Mouse (Mus musculus) lung, embryonic 16.5 days (tissue): ENCODE measurements around the gene Nebl. TPM values are rescaled to one million over a fixed set of nuclear protein-coding genes. Genes with fewer than 3 reads are reported as not detected.

Experiments used
- ATAC-seq: fragments of 200-750 bp; cut with Nextera tagmentation; 2 replicates; pipeline ENCODE4 v1.8.0; 2017; ENCODE audit warnings: low read depth, mild to moderate bottlenecking, moderate library complexity
- H3K27ac ChIP-seq: fragments of 300-500 bp; sonication (generic); 2 replicates; pipeline ENCODE4 v1.5.1; 2014; ENCODE audit warnings: mild to moderate bottlenecking, control low read depth, low read length
- H3K27me3 ChIP-seq: fragments of 300-500 bp; sonication (generic); 2 replicates; pipeline ENCODE4 v1.6.1; 2014; ENCODE audit warnings: low read depth, low read length, mixed read lengths; ENCODE audit not compliant: control insufficient read depth, insufficient read depth
- H3K36me3 ChIP-seq: fragments of 300-500 bp; sonication (generic); 2 replicates; pipeline ENCODE4 v1.6.1; 2014; ENCODE audit warnings: low read length; ENCODE audit not compliant: control insufficient read depth, insufficient read depth
- H3K4me1 ChIP-seq: fragments of 300-500 bp; sonication (generic); replicated peaks from 2 replicates; pipeline ENCODE4 v1.6.1; 2014; ENCODE audit warnings: low read length, mixed read lengths; ENCODE audit not compliant: control insufficient read depth, insufficient read depth
- H3K4me2 ChIP-seq: fragments of 300-500 bp; sonication (generic); 2 replicates; pipeline ENCODE4 v1.6.1; 2014; ENCODE audit warnings: low read depth, low read length, control low read depth
- H3K4me3 ChIP-seq: fragments of 300-500 bp; sonication (generic); 2 replicates; pipeline ENCODE4 v1.5.1; 2014; ENCODE audit warnings: mild to moderate bottlenecking, low read length, control low read depth
- H3K9ac ChIP-seq: fragments of 300-500 bp; sonication (generic); 2 replicates; pipeline ENCODE4 v1.6.1; 2014; ENCODE audit warnings: low read length, control low read depth
- H3K9me3 ChIP-seq: fragments of 300-500 bp; sonication (generic); 2 replicates; pipeline ENCODE4 v1.6.1; 2016; ENCODE audit warnings: low read length; ENCODE audit not compliant: control insufficient read depth
- WGBS: fragments of 180-500 bp; shearing (Covaris S2); extraction: QIAGEN DNeasy Blood & Tissue Kit; methylation state at CpG from one replicate; pipeline ENCODE4 v1.1.7; 2014; 5-methylcytosine and 5-hydroxymethylcytosine counted together
- polyA plus RNA-seq: library from polyadenylated mRNA; unstranded; fragments of >200 nt; fragmentation: Nextera tagmentation; extraction: Ambion mirVana; gene quantifications from 2 replicates; pipeline ENCODE4 v1.2.1, GENCODE M21; 2015

Nebl gene
- polyA plus RNA-seq, 1 experiment from 2014 or later: 44.3 TPM

DNA sequence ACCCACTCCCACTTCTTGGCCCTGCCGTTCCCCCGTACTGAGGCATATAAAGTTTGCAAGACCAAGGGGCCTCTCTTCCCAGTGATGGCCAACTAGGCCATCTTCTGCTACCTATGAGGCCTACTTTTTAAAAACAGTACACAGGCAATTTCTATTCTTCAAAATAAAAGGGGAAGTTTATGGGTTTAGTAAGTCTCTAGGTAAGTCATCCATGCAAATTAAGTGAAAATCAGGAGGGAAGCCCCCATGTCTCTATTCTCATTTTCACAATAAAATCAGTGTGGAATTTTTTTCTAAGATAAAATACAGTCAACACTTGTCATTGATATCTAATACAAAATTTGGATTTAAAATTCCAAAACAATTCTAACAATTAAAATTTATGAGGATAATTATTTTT is 341.4 kb downstream of the Nebl start:
- no peaks in the 10 kb centered on the region for H3K9me3 ChIP-seq
- H3K27me3 ChIP-seq: no peaks in the 10 kb centered on the region
- H3K9ac ChIP-seq: no peak overlapping the region
- no peak overlapping the region for H3K4me2 ChIP-seq
- no peak for ATAC-seq
- no peak overlapping the region for H3K4me3 ChIP-seq
- peaks cover 3% of the 10 kb centered on the region; the same call in 1 of the 2 replicates for H3K36me3 ChIP-seq
- 89% methylated on average over 2 of the region's 2 CpGs for WGBS
- H3K4me1 ChIP-seq: no peaks in the 10 kb centered on the region
- no peak overlapping the region for H3K27ac ChIP-seq

DNA sequence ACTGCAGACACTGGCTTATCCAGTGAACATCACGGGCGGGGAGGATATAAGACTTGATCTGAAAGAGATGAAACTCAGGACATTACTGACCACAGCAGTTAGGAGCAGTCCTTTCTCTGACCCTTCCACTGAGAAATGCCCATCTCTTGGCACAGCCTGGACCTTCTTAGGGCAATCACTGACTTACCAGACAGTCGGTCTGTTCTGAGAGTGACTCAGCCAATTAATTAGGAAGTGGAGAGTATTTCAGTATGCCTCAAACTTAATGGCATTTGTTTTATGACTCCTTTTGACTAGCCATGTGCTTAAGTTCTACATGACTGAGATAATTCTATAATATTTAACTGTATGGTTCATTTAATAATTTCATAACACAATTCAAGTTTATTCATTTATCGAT is 341.9 kb downstream of the Nebl start:
- peaks cover 3% of the 10 kb centered on the region; the same call in 1 of the 2 replicates for H3K36me3 ChIP-seq
- H3K4me1 ChIP-seq: no peaks in the 10 kb centered on the region
- H3K9me3 ChIP-seq: no peaks in the 10 kb centered on the region
- no peak overlapping the region for H3K9ac ChIP-seq
- no peaks in the 10 kb centered on the region for H3K27me3 ChIP-seq
- no peak overlapping the region for H3K4me3 ChIP-seq
- WGBS: 93% methylated on average over 4 of the region's 4 CpGs
- no peak overlapping the region for H3K27ac ChIP-seq
- ATAC-seq: no peak
- no peak overlapping the region for H3K4me2 ChIP-seq

DNA sequence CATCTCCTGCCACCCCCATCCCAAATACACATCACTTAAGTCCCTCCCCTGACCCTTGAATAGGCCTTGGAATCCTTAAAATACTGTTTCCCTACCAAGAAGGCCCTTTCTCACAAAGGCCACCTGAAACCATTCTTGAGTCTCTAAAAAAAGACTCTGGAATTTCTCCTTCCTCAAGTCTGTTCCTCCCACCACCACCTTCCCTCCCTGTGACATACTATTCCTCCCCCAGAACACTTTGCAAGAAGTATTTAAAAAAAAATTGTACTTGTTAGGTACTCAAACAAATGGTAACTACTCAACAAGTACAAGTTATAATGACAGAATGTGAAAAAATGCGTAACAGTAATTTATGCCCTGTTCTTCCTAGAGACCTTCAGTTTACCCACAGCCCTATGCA is 349.0 kb downstream of the Nebl start:
- no peak overlapping the region for H3K4me3 ChIP-seq
- H3K27me3 ChIP-seq: no peaks in the 10 kb centered on the region
- no peak for ATAC-seq
- no peaks in the 10 kb centered on the region for H3K4me1 ChIP-seq
- no peak overlapping the region for H3K9ac ChIP-seq
- no peak overlapping the region for H3K4me2 ChIP-seq
- H3K27ac ChIP-seq: no peak overlapping the region
- H3K36me3 ChIP-seq: peaks cover 3% of the 10 kb centered on the region; the same call in 1 of the 2 replicates
- WGBS: 82% methylated on average over 1 of the region's 1 CpGs
- H3K9me3 ChIP-seq: no peaks in the 10 kb centered on the region

DNA sequence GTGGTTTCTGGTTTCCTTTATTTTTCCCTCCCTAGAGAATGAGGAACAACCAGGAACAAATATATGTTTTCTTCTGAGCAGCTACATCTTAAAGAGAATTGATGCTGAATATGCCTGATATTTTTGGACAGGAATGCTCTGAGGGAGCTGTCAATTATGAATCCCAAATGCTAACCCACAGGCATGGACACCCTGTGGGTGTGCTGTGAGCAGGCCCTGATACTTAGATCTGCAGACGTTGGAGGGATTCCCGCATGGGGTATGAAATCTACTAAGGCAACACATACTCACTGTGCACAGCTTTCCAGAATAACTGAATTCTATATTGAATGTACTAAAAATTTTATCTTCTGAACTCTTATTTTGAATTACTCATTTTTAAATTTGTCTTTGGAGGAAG is 355.3 kb downstream of the Nebl start:
- Histone ChIP-seq H3K27me3 (no peaks in the 10 kb centered on the region), H3K9me3 (no peaks in the 10 kb centered on the region), H3K4me3 (no peak overlapping the region), H3K4me2 (no peak overlapping the region), H3K9ac (no peak overlapping the region), H3K4me1 (no peaks in the 10 kb centered on the region), H3K36me3 (no peaks in the 10 kb centered on the region), H3K27ac (no peak overlapping the region)
- no peak for ATAC-seq
- WGBS: 83% methylated on average over 2 of the region's 2 CpGs

DNA sequence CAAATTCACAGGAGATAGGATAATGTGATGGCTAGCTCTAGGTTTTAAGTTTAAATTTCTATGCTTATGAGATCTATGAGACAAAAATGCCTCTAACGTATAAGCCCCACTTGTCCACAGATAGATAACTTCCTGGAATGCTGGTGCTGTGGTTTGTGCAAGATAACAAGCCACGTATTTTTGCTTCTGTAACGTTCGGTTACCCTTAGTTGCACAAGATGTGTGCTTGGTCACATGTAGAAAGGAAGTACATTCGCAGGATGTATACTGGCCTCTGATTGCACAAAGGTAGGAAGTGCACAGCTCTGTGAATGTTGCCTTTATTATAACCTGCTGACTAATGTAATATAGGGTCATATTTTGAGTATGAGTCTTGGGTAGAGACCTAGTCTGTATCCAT is 365.6 kb downstream of the Nebl start:
- no peaks in the 10 kb centered on the region for H3K27me3 ChIP-seq
- no peak overlapping the region for H3K4me3 ChIP-seq
- peaks cover 15% of the 10 kb centered on the region for H3K4me1 ChIP-seq
- H3K4me2 ChIP-seq: no peak overlapping the region
- WGBS: 56% methylated on average over 5 of the region's 5 CpGs
- no peaks in the 10 kb centered on the region for H3K9me3 ChIP-seq
- no peak for ATAC-seq
- H3K27ac ChIP-seq: no peak overlapping the region
- H3K9ac ChIP-seq: no peak overlapping the region
- H3K36me3 ChIP-seq: no peaks in the 10 kb centered on the region

DNA sequence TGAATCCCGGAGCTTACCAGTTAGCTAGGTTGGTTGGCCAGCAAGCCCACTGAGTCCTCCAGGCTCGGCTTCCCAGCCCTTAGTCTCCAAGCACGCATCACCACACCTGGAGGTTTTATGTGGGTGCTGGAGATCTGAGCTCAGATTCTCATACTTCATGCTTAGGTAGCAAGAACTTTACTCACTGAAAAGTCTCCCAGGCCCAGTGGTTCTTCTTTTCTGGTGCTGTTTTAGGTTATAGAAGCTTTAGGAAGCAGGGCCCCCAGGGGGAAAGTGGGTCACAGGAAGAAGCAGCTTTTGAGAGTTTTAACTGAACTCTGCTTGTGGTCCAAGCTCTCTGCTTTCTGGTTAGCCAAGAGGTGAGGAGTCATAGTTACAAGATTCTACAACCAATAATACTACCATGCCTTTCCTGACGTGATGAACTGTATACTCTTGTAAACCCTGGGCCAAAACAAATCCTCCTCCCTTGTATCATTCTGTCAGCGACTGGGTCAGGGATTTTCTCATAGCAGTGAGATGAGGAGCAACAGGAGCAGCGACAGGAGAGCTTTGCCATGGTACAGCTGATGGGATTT is 366.2 kb downstream of the Nebl start:
- 67% methylated on average over 6 of the region's 6 CpGs for WGBS
- Histone ChIP-seq H3K27ac (peak overlapping the region; percentile 65), H3K27me3 (no peaks in the 10 kb centered on the region), H3K36me3 (no peaks in the 10 kb centered on the region), H3K9ac (no peak overlapping the region), H3K4me2 (no peak overlapping the region), H3K9me3 (no peaks in the 10 kb centered on the region), H3K4me1 (peaks cover 15% of the 10 kb centered on the region), H3K4me3 (no peak overlapping the region)
- no peak for ATAC-seq

DNA sequence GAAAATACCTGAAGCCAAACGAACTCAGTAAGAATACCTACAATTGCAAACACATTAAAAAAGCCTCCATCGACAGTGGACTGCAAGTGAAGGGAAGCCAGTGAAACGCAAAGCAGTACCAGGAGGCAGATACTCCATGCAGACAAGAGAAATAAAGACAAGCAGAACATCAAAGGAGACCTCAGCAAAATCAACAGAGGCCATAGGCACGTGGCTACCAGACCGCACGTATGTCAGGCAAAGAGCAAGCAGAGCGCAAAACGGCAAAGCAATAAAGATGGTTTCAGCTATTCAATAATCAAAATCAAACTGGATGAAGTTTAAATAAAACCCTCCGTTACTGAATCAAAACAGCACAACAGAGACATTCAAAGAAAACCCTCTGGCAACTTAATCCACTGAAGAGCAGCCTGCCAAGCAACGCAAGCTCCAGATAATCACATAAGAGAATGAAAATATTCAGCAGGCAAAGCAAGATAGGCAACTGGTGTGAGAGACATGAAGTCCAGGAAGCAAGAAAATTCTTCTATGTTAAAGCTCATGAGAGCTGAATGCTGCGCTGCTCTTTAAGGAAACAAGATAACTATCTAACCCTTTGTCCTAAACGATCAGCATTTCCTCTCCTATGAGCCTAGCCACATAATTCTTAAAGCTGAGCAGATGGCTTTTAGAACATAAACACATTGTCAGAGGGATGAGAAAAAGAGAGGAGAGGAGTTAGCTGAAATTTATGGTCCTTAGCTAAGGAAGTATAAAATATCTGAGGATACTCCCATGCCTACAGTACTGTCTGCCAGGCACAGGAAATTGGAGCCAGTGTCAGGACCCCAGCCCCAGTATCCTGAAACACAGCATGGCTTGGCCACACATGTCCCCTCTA is 367.7 kb downstream of the Nebl start:
- ATAC-seq: peak; percentile 89
- H3K27ac ChIP-seq: peak overlapping the region; percentile 68
- H3K9ac ChIP-seq: no peak overlapping the region
- WGBS: 37% methylated on average over 12 of the region's 12 CpGs
- peaks cover 15% of the 10 kb centered on the region for H3K4me1 ChIP-seq
- H3K27me3 ChIP-seq: no peaks in the 10 kb centered on the region
- H3K4me3 ChIP-seq: no peak overlapping the region
- no peaks in the 10 kb centered on the region for H3K9me3 ChIP-seq
- no peaks in the 10 kb centered on the region for H3K36me3 ChIP-seq
- H3K4me2 ChIP-seq: peak overlapping the region; percentile 12

DNA sequence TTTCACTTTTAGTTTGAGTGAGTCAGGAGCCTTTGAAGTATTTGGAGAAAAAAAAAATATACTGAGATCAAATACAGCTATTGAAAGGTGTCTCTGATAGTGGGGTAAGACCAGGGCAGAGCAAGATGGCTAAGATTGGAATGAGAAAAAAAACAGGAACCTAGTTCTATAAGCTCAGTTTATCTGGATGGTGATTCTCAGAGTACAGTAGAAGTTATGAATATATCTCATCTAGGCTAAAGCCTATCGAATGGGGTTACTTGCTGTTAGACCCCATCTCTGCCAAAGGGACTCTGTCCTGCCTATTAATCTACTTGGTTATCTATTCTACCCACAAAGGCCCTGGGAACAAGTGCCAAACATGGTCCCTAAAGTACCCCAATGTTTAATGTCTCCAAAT is 369.1 kb downstream of the Nebl start:
- 79% methylated on average over 1 of the region's 1 CpGs for WGBS
- no peaks in the 10 kb centered on the region for H3K36me3 ChIP-seq
- no peak overlapping the region for H3K27ac ChIP-seq
- H3K9me3 ChIP-seq: no peaks in the 10 kb centered on the region
- peaks cover 15% of the 10 kb centered on the region for H3K4me1 ChIP-seq
- no peaks in the 10 kb centered on the region for H3K27me3 ChIP-seq
- H3K4me2 ChIP-seq: no peak overlapping the region
- H3K4me3 ChIP-seq: no peak overlapping the region
- ATAC-seq: no peak
- no peak overlapping the region for H3K9ac ChIP-seq

DNA sequence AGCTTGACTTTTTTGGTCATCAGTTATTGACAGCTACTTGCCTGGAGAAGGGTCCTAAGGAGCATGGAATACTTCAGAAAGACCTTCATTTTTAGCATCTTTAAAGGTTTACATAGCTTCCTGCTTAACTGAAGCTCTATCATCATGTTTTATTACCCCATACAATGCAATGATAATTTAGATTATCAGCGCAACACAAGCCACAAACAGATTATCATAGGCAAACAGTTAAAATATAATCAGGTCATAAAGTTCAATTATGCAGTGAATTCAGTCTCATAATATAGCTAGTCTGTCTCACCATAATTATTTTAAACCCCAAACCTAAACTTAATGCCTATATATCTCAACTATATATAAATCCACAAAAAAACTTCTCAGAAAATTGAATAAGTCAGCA is 386.6 kb downstream of the Nebl start:
- Histone ChIP-seq H3K27ac (no peak overlapping the region), H3K9me3 (no peaks in the 10 kb centered on the region), H3K4me3 (no peak overlapping the region), H3K4me1 (no peaks in the 10 kb centered on the region), H3K9ac (no peak overlapping the region), H3K4me2 (no peak overlapping the region), H3K27me3 (no peaks in the 10 kb centered on the region), H3K36me3 (no peaks in the 10 kb centered on the region)
- ATAC-seq: no peak
- 92% methylated on average over 1 of the region's 1 CpGs for WGBS
